Mouse (Mus musculus) cortical plate, adult 2 months (tissue): ENCODE measurements at regions not wholly inside any gene's neighbourhood (a gene's known extent, or its start where the extent isn't known, plus 50 kb on each side); places are given as distances from the start of the nearest gene placed in this dataset.

Experiments used
- H3K27ac ChIP-seq: fragments of 200-500 bp; 2 replicates; pipeline ENCODE4 v1.5.1; 2012; ENCODE audit warnings: low read length, control low read depth, inconsistent platforms; ENCODE audit not compliant: insufficient read depth
- H3K4me1 ChIP-seq: fragments of 200-500 bp; 2 replicates; pipeline ENCODE4 v1.6.1; 2011; ENCODE audit warnings: low read length; ENCODE audit not compliant: control insufficient read depth, insufficient read depth
- H3K4me3 ChIP-seq: fragments of 200-500 bp; 2 replicates; pipeline ENCODE4 v1.5.1; 2011; ENCODE audit warnings: mild to moderate bottlenecking, low read length, control low read depth; ENCODE audit not compliant: insufficient read depth
- CTCF ChIP-seq: fragments of 200-500 bp; IDR thresholded peaks from 2 replicates; pipeline ENCODE4 v1.5.1; 2011; ENCODE audit warnings: mild to moderate bottlenecking, control low read depth, low read length; ENCODE audit not compliant: insufficient read depth; ENCODE audit errors: extremely low read depth
- POLR2A ChIP-seq: fragments of 200-500 bp; IDR thresholded peaks from 2 replicates; pipeline ENCODE4 v1.6.1; 2011; ENCODE audit warnings: mild to moderate bottlenecking, low read length, control low read depth; ENCODE audit not compliant: insufficient read depth; ENCODE audit errors: extremely low read depth

- Histone ChIP-seq H3K4me3 (no peak overlapping the region), H3K4me1 (no peaks in the 10 kb centered on the region), H3K27ac (no peak overlapping the region)
- no peak for TF ChIP-seq POLR2A
- TF ChIP-seq CTCF = no peak
These were observed 531.5 kb upstream of the Gje1 start for GRCm38 (mm10) chr10:15249402-15250086.

GRCm38 (mm10) chr10:15248899-15249298, 530.9 kb upstream of the Gje1 start:
- Histone ChIP-seq H3K4me1 (no peaks in the 10 kb centered on the region), H3K27ac (no peak overlapping the region), H3K4me3 (no peak overlapping the region)
- no peak for TF ChIP-seq POLR2A
- TF ChIP-seq CTCF = no peak

- TF ChIP-seq POLR2A (no peak), CTCF (no peak)
- Histone ChIP-seq H3K4me3 (no peak overlapping the region), H3K4me1 (no peaks in the 10 kb centered on the region), H3K27ac (no peak overlapping the region)
These were observed 526.6 kb upstream of the Gje1 start for GRCm38 (mm10) chr10:15244376-15245262.

GRCm38 (mm10) chr10:15243460-15243859, 525.4 kb upstream of the Gje1 start:
- H3K4me3 ChIP-seq = no peak overlapping the region
- no peak for TF ChIP-seq CTCF
- TF ChIP-seq POLR2A = no peak
- no peaks in the 10 kb centered on the region for H3K4me1 ChIP-seq
- no peak overlapping the region for H3K27ac ChIP-seq

- H3K4me3 ChIP-seq = no peak overlapping the region
- H3K27ac ChIP-seq = no peak overlapping the region
- no peaks in the 10 kb centered on the region for H3K4me1 ChIP-seq
- TF ChIP-seq CTCF (no peak), POLR2A (no peak)
These were observed 500.9 kb upstream of the Gje1 start for GRCm38 (mm10) chr10:15218883-15219282.

- TF ChIP-seq POLR2A (no peak), CTCF (no peak)
- Histone ChIP-seq H3K4me1 (no peaks in the 10 kb centered on the region), H3K27ac (no peak overlapping the region), H3K4me3 (no peak overlapping the region)
These were observed 461.6 kb upstream of the Gje1 start for GRCm38 (mm10) chr10:15179585-15179984.

- TF ChIP-seq POLR2A = no peak
- no peak for TF ChIP-seq CTCF
- no peaks in the 10 kb centered on the region for H3K4me1 ChIP-seq
- H3K4me3 ChIP-seq = no peak overlapping the region
- no peak overlapping the region for H3K27ac ChIP-seq
These were observed 456.4 kb upstream of the Gje1 start for GRCm38 (mm10) chr10:15174421-15174820.

GRCm38 (mm10) chr10:15172558-15172957, 454.5 kb upstream of the Gje1 start:
- TF ChIP-seq CTCF (no peak), POLR2A (no peak)
- Histone ChIP-seq H3K4me3 (no peak overlapping the region), H3K27ac (no peak overlapping the region), H3K4me1 (no peaks in the 10 kb centered on the region)

- Histone ChIP-seq H3K27ac (no peak overlapping the region), H3K4me3 (no peak overlapping the region), H3K4me1 (no peaks in the 10 kb centered on the region)
- no peak for TF ChIP-seq CTCF
- no peak for TF ChIP-seq POLR2A
These were observed 422.7 kb upstream of the Gje1 start for GRCm38 (mm10) chr10:15140703-15141102.
